9 mouse cellular contexts compared by ENCODE assay signal in genomic region chr7:132596557-132597250, GRCm38 (mm10). TPM values are rescaled to one million over a fixed set of nuclear protein-coding genes. Genes with fewer than 3 reads are reported as not detected.
A peak's percentile ranks its signal among the peaks of the same experiment; 100 is the strongest.
DNase-seq lines count a peak whose midpoint lies in the region; ATAC-seq and TF ChIP-seq lines count a peak whose summit lies in the region.
"Had no signal": no experiment of that assay in that cellular context is flagged by ENCODE, and none has a peak within 500 bp of the region (broad histone marks: within the 10 kb centered on the region; RNA-seq: fewer than 3 reads in every experiment).

No protein-coding gene starts in this region.

- peaks cover 82% of the 10 kb centered on the region for H3K27me3 ChIP-seq in heart, embryonic 10.5 days (ENCODE audit: insufficient read depth, poor library complexity, severe bottlenecking)
- peaks cover 18% of the 10 kb centered on the region for H3K27me3 ChIP-seq in G1E (ENCODE audit: insufficient read depth, low read length)
- peaks cover 71% of the 10 kb centered on the region for H3K27me3 ChIP-seq in hindbrain, embryonic 12.5 days
- peaks cover 95% of the 10 kb centered on the region for H3K27me3 ChIP-seq in megakaryocyte, embryonic 14.5 days (replicated peaks)

- no peaks in the 10 kb centered on the region for H3K9me3 ChIP-seq in heart, embryonic 10.5 days
- H3K9me3 ChIP-seq in G1E (replicated peaks), result peaks cover 6% of the 10 kb centered on the region; the same call in 1 of the 2 replicates
- no peaks in the 10 kb centered on the region for H3K9me3 ChIP-seq in hindbrain, embryonic 12.5 days (replicated peaks)
- H3K9me3 ChIP-seq in megakaryocyte, embryonic 14.5 days, result no peaks in the 10 kb centered on the region

- no peak overlapping the region for H3K27ac ChIP-seq in heart, embryonic 10.5 days
- H3K27ac ChIP-seq in hindbrain, embryonic 12.5 days, result peak overlapping the region; percentile 7; the same call in 1 of the 2 replicates

- WGBS in heart, embryonic 10.5 days, result 5% methylated on average over 26 of the region's 26 CpGs
- 10% methylated on average over 26 of the region's 26 CpGs for WGBS in hindbrain, embryonic 12.5 days

- no peak for DNase-seq in heart, embryonic 10.5 days (ENCODE audit: low spot score)
- no peak for DNase-seq in heart, postnatal 4 days
- DNase-seq in G1E (ENCODE audit: low spot score), result no peak
- DNase-seq in c-Kit-positive CD71-positive TER-119-positive erythroid progenitor cells, embryonic 14.5 days (ENCODE audit: low spot score), result no peak
- DNase-seq in thymus, postnatal 25 days, result no peak
- DNase-seq: cerebellum, adult 18-20 months had no signal

- peaks cover 34% of the 10 kb centered on the region for H3K4me1 ChIP-seq in heart, embryonic 10.5 days
- no peaks in the 10 kb centered on the region; the same call in none of the 2 replicates for H3K4me1 ChIP-seq in G1E (ENCODE audit: insufficient read depth, low read depth, low read length)
- peaks cover 30% of the 10 kb centered on the region for H3K4me1 ChIP-seq in hindbrain, embryonic 12.5 days
- H3K4me1 ChIP-seq in megakaryocyte, embryonic 14.5 days, result peaks cover 40% of the 10 kb centered on the region

- H3K4me3 ChIP-seq in heart, embryonic 10.5 days, result peak overlapping the region; percentile 64
- H3K4me3 ChIP-seq in G1E (ENCODE audit: low read depth, low read length), result 0 out of 2 replicates have a peak overlapping the region, but pooled peaks have one; percentile 11
- H3K4me3 ChIP-seq in hindbrain, embryonic 12.5 days, result peak overlapping the region; percentile 44
- H3K4me3 ChIP-seq in megakaryocyte, embryonic 14.5 days (replicated peaks), result peak overlapping the region; percentile 87

- TF ChIP-seq CTCF in G1E (IDR thresholded peaks at IDR 0.05; ENCODE audit: low read depth, low read length), result no peak

- peak overlapping the region; percentile 48; the same call in 1 of the 2 replicates for H3K9ac ChIP-seq in hindbrain, embryonic 12.5 days

- no peaks in the 10 kb centered on the region for H3K36me3 ChIP-seq in heart, embryonic 10.5 days
- no peaks in the 10 kb centered on the region for H3K36me3 ChIP-seq in G1E (replicated peaks)
- H3K36me3 ChIP-seq in hindbrain, embryonic 12.5 days, result no peaks in the 10 kb centered on the region
- H3K36me3 ChIP-seq in megakaryocyte, embryonic 14.5 days (replicated peaks; ENCODE audit: low read length), result no peaks in the 10 kb centered on the region

- peak overlapping the region; percentile 85 for H3K4me2 ChIP-seq in hindbrain, embryonic 12.5 days (replicated peaks)

- ATAC-seq in G1E (ENCODE audit: extremely low read depth, insufficient number of reproducible peaks, low FRiP score, poor library complexity, severe bottlenecking), result no peak
- no peak for ATAC-seq in hindbrain, embryonic 12.5 days (ENCODE audit: low FRiP score)
- no peak for ATAC-seq in erythroid progenitor cell, adult 5-6 weeks (replicated peaks; ENCODE audit: low FRiP score, poor library complexity, severe bottlenecking)

RNA-seq across cellular contexts. Expression of gene Nkx1-2, which starts 2.7 kb away (rescaled TPM):
- not detected in 2 replicates for polyA plus RNA-seq in heart, embryonic 10.5 days (2016; fragmentation: Nextera tagmentation; extraction: Ambion mirVana)
- total RNA-seq in heart, postnatal 4 days (2021), result not detected
- total RNA-seq in G1E (2014; fragmentation: Nextera tagmentation), result not detected in 2 replicates
- 0.11 TPM in 1 of 2 replicates, not detected in the other for total RNA-seq in G1E (2017)
- polyA plus RNA-seq in G1E (2012), result not detected in 2 replicates
- 2.9 and 6.4 TPM in 2 replicates for polyA plus RNA-seq in hindbrain, embryonic 12.5 days (2016; fragmentation: Nextera tagmentation; extraction: Ambion mirVana)
- polyA plus RNA-seq in megakaryocyte, embryonic 14.5 days (2012; ENCODE audit: insufficient read depth, low replicate concordance), result not detected in 2 replicates
- total RNA-seq in erythroid progenitor cell, adult 5-6 weeks (2015; ENCODE audit: low replicate concordance), result not detected in 2 replicates
- not detected in 2 replicates for total RNA-seq in erythroid progenitor cell, adult 5-6 weeks (2017; ENCODE audit: low replicate concordance)

RNA-seq across cellular contexts. Expression of gene Lhpp, which starts 13.7 kb away (rescaled TPM):
- 17.4 and 19.3 TPM in 2 replicates for polyA plus RNA-seq in heart, embryonic 10.5 days (2016; fragmentation: Nextera tagmentation; extraction: Ambion mirVana)
- 10 to 100 TPM; 21.4 to 25.4 TPM for total RNA-seq in heart, postnatal 4 days (2021)
- total RNA-seq in G1E (2014; fragmentation: Nextera tagmentation) (not detected in 2 replicates), G1E (2017) (0.11 and 0.35 TPM in 2 replicates)
- 0.07 and 0.10 TPM in 2 replicates for polyA plus RNA-seq in G1E (2012)
- polyA plus RNA-seq in hindbrain, embryonic 12.5 days (2016; fragmentation: Nextera tagmentation; extraction: Ambion mirVana), result 17.7 and 17.8 TPM in 2 replicates
- 1.3 and 2.5 TPM in 2 replicates for polyA plus RNA-seq in megakaryocyte, embryonic 14.5 days (2012; ENCODE audit: insufficient read depth, low replicate concordance)
- 1.7 and 2.5 TPM in 2 replicates for total RNA-seq in erythroid progenitor cell, adult 5-6 weeks (2015; ENCODE audit: low replicate concordance)
- 1.8 and 3.6 TPM in 2 replicates for total RNA-seq in erythroid progenitor cell, adult 5-6 weeks (2017; ENCODE audit: low replicate concordance)

RNA-seq across cellular contexts. Expression of gene Oat, which starts 20.5 kb away (rescaled TPM):
- polyA plus RNA-seq in heart, embryonic 10.5 days (2016; fragmentation: Nextera tagmentation; extraction: Ambion mirVana), result 148 and 160 TPM in 2 replicates
- 100 to 1,000 TPM; 153 to 156 TPM for total RNA-seq in heart, postnatal 4 days (2021)
- 70.6 and 72.4 TPM in 2 replicates for total RNA-seq in G1E (2014; fragmentation: Nextera tagmentation)
- total RNA-seq in G1E (2017), result 109 and 114 TPM in 2 replicates
- polyA plus RNA-seq in G1E (2012), result 2.3 and 2.5 TPM in 2 replicates
- polyA plus RNA-seq in hindbrain, embryonic 12.5 days (2016; fragmentation: Nextera tagmentation; extraction: Ambion mirVana), result 121 and 127 TPM in 2 replicates
- polyA plus RNA-seq in megakaryocyte, embryonic 14.5 days (2012; ENCODE audit: insufficient read depth, low replicate concordance), result 0.77 TPM in 1 of 2 replicates, not detected in the other
- total RNA-seq in erythroid progenitor cell, adult 5-6 weeks (2015; ENCODE audit: low replicate concordance), result 20.9 and 22.2 TPM in 2 replicates
- 18.5 and 23.5 TPM in 2 replicates for total RNA-seq in erythroid progenitor cell, adult 5-6 weeks (2017; ENCODE audit: low replicate concordance)

Comparison
In these comparisons a context has a peak if more than half of its experiments do, and no peak if none do; other contexts are left out.
1. H3K4me3 ChIP-seq: peak in every context shown above with its lines; median percentile 87 in megakaryocyte, embryonic 14.5 days; 64 in heart, embryonic 10.5 days; 44 in hindbrain, embryonic 12.5 days; 11 in G1E.
2. RNA of gene Oat, which starts 20.5 kb away (polyA plus RNA-seq): 148 to 160 TPM in heart, embryonic 10.5 days and 121 to 127 TPM in hindbrain, embryonic 12.5 days; 2.3 to 2.5 TPM in G1E and 0.77 TPM in megakaryocyte, embryonic 14.5 days; every median in the first group is over 10 times any median in the second.